Mouse (Mus musculus): Measurements from ENCODE around the gene H2-DMb1. TPM values are rescaled to one million over a fixed set of nuclear protein-coding genes. Genes with fewer than 3 reads are reported as not detected.

H2-DMb1 gene
- total RNA-seq, 2 experiments from 2014 or later = 3.5 to 6.0 TPM

GRCm38 (mm10) chr17:34122188-34122984 lies 30.5 kb upstream of the H2-DMb1 start, which contains the start of gene Brd2:
Brd2 (minus strand) TSS chr17:34122634.
- DNase-seq = peak; percentile 98 to 99

GRCm38 (mm10) chr17:34123111-34123510 lies 29.8 kb upstream of the H2-DMb1 start:
- no peak for DNase-seq

- no peak for DNase-seq
Observed at GRCm38 (mm10) chr17:34123518-34123917, 29.4 kb upstream of the H2-DMb1 start.

GRCm38 (mm10) chr17:34124649-34125048 lies 28.2 kb upstream of the H2-DMb1 start:
- no peak for DNase-seq

GRCm38 (mm10) chr17:34126826-34127420 lies 25.9 kb upstream of the H2-DMb1 start:
- DNase-seq = no peak

DNA sequence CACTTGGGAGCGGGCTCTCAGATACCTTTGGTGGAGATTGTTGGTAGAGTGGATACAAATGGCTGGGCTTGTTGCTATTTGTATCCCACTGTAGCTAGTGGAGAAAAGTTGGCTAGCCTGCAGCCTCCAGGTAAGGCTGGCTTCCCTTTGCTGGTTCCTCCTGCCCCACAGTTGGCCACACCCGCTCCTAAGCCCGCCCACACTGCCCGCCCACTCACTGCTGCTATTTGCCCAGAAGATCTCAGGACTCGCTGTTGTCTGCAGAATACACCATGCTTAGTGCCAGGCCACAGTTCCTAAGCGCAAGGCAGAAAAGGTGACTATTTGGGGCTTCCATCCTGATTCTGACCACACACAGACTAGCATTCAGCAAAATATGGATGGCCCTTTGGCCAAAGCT lies 25.4 kb upstream of the H2-DMb1 start:
- DNase-seq = peak; percentile 51 to 70

GRCm38 (mm10) chr17:34128264-34128937 lies 24.5 kb upstream of the H2-DMb1 start:
- no peak for DNase-seq

- no peak for DNase-seq
Observed at GRCm38 (mm10) chr17:34128944-34129791, 23.7 kb upstream of the H2-DMb1 start.

- DNase-seq = no peak
Observed at GRCm38 (mm10) chr17:34130073-34130947, 22.6 kb upstream of the H2-DMb1 start.

GRCm38 (mm10) chr17:34131911-34132310 lies 21.0 kb upstream of the H2-DMb1 start:
- no peak for DNase-seq

GRCm38 (mm10) chr17:34133289-34133688 lies 19.6 kb upstream of the H2-DMb1 start:
- no peak for DNase-seq

DNA sequence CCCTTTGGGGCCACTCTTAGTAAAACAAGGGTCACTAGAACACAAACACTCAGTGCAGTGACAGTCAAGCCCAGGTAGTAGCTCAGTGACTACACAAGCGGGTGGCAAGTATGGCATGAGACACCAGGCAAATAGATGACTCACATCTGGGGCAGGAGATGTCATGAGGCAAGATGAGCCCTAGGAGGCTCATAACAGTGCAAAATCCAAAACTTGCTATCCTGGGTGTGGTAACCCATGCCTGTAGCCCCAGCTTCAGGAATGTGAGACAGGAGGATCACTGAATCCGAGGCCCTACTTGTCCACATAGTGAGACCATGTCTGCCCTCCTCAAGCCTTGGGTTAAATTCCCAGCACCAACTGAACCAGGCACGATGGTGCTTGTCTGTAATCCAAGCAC lies 18.4 kb upstream of the H2-DMb1 start:
- DNase-seq = no peak

- DNase-seq = peak; percentile 98 to 99
Observed at GRCm38 (mm10) chr17:34135297-34136224, 17.3 kb upstream of the H2-DMb1 start.

DNA sequence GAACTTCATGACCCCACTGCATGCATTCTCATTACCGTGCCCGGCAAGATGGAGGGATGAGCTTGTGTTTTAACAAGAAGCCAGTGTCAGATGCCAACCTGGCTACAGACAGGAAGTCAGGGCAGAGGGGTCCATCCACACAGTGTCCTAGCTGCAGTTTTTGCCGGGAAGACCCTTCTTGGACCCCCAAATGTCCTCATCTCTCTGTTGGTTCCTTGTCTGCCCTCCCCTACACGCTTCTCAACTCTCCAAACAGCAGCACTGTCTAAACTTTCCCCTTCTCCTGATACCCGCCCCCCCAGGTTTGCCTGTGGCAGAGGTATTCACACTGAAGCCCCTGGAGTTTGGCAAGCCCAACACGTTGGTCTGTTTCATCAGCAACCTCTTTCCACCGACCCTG lies 15.3 kb upstream of the H2-DMb1 start:
- no peak for DNase-seq

- no peak for DNase-seq
Observed at GRCm38 (mm10) chr17:34138655-34139054, 14.2 kb upstream of the H2-DMb1 start.

DNA sequence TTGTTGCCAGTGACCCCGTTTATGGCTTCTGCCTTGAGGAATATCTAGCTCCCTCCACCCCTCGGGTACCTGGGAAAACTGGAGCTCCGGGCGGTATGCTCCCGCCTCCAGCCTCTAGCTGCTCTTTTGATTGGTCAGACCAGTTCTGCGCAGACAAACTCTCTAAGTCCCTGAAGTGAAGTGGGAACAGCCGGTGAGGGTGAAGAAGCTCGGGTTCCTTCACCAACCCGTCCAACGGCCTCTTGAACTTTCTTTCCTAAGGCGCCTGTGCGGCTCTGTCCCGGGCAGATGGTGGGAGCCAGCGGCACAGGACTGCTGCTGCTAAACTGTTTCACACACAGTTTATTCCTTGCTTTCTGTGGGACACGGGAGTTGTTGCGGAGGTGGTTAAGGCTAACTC lies 13.5 kb upstream of the H2-DMb1 start:
- DNase-seq = peak; percentile 46 to 47

DNA sequence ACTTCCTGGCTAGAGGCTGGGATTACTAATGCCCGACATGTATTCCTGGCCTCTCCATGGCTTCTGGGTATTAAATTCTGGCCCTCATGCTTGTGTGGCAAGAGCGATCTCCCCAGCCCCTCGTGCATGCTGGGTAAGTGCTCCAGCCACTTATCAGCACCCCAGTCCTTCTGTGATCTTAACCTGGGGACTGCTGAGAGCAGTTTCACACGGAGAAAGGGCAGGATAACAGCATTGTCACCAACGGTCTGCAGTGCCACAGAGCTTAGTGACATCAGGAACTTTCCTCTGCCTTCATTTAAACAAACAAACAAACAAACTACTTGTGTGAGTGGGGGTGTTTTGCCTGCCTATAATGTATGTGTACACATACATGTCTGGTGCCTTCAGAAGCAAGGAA lies 12.6 kb upstream of the H2-DMb1 start:
- DNase-seq = no peak

GRCm38 (mm10) chr17:34141448-34141847 lies 11.4 kb upstream of the H2-DMb1 start:
- DNase-seq = no peak

- DNase-seq = no peak
Observed at GRCm38 (mm10) chr17:34142456-34143010, 10.3 kb upstream of the H2-DMb1 start.

DNA sequence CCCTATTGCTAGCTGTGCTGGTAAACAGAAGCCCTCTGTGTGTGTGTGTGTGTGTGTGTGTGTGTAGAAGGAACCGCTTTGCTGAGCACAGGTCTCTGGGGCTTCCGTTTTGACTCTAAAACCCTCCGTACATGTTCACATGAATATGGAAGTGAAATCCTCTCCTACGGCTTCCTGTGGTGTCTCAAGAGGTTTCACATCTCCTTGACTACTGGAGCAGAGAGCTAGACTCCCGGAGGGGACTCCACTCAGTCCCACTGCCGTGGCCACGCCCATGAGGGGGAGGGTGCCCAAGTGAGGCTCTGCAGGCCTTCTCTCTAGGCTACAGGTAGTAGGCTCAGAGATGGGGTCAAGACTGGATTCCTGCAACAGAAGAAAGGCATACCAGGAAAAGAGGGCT lies 9.8 kb upstream of the H2-DMb1 start, which contains the start of gene H2-DMb2:
Gene H2-DMb2 (plus strand): TSS at position 275 of the 400 bp plus-strand sequence.
- DNase-seq = peak; percentile 10 to 70
